Mouse (Mus musculus) left cerebral cortex, adult 9 months (tissue): ENCODE measurements around the gene Sh3gl2.
A peak's percentile ranks its signal among the peaks of the same experiment; 100 is the strongest.

ENCODE experiments used
- DNase-seq, 2 experiments: peaks; one replicate each; pipeline ENCODE4 v3.0.0; 2022; ENCODE audit warnings: low spot score in 2 of 2

Gene Sh3gl2

DNA sequence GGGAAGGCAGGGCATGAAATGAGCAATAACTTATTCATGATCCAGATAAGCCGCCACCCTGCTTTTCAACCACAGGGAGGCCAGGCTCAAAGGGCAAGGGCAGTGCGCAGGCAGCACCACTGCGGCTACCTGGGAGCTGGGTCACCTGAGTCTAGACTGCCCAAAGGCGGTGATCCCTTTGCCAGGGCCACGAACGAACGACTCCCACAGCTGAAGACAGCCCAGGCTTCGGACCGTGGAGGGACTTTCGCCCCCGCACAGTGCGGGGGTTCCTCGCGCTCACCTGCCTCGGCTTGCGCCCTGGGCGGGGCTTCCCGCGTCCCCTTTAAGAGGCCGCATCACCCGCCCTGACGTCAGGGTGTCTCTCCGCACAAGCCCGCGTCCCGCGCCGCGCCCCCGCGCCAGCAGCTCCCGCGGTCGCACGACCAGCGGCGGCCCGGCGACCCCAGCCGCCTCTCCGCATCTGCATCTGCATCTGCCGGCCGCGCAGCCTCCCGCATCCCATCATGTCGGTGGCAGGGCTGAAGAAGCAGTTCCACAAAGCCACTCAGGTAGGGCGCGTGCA, at the start of gene Sh3gl2:
Gene Sh3gl2, plus strand, starts transcription at position 56 of the 565 bp plus-strand sequence.
- peak; percentile 38 to 77 for DNase-seq

- no peak for DNase-seq
Observed at GRCm38 (mm10) chr4:85161156-85161555, 43.8 kb upstream of the Sh3gl2 start.

GRCm38 (mm10) chr4:85162468-85163312, 42.2 kb upstream of the Sh3gl2 start:
- peak in 1 of 2 experiments; percentile 67 for DNase-seq

GRCm38 (mm10) chr4:85163313-85163615, 41.7 kb upstream of the Sh3gl2 start:
- no peak for DNase-seq

DNA sequence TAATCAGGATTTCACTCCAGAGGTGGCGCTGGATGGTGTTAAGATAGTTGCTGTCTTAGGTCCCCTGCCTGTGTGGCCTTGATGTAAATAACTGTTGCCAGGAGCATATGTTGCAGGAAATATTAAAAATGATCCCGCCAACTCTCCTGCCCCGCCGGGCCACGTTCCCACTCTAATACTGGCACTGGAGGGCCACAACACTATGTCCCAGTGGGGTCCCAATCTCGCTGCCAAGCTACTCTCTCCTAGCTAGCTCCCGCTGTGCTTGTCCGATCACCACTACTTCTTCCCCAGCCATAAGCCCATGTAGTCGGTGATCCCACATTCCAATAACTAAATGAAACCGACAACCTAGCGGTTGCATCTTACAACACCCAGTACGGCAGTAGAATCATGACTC, 36.9 kb upstream of the Sh3gl2 start:
- no peak for DNase-seq

- DNase-seq, result peak; percentile 44 to 69
Observed at GRCm38 (mm10) chr4:85175466-85175865, 29.5 kb upstream of the Sh3gl2 start.

DNA sequence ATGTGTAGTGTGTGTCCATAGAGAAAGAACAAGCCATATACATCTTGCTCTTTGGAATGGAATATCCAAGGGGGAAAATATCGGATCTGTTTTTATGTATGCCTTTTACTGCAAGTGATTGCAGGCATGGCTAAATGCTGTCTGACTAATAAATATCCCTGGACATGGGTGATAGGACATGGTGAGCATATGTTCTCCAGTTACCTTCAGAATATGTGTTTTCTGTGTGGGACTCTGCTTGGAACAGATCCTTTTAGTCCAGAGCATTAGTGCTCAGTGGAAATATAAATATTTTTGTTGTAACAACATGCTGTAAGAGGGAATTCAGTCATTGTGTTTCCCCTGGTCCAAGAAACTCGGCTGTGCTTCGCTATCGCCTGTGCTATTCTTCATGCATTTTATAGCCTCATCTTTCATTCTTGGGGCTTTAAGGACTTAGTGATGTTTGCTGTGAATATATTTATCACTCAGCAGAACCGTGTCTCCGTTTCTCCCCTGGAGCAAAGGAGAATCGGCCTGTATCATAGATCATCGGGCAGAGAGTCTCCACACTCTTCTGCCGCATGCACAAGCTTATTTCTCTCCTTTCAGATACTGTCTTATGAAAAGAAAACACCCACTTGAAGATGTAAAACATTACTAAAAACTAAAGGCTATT, 26.4 kb upstream of the Sh3gl2 start:
- DNase-seq, result no peak

DNA sequence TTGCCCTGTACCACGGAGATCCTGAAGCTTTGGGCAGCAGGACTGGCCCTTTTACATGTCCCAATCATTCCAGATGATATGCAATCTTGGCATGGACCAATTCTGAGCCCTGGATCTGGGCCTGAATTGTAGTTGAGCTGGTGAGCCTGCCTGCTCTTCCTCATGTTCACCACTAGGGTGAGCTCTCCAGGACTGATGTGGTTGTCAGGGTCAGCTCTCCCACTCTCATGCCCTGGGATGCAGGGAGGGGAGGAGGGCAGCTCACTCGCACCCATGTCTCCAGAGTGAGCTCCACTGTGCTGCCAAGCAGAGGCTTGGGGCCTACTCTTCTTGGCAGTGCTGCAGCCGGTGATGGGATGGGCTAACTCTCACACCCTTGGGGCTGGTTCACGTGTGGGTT, 18.9 kb upstream of the Sh3gl2 start:
- DNase-seq, result no peak

GRCm38 (mm10) chr4:85196201-85196600, 8.7 kb upstream of the Sh3gl2 start:
- peak in 1 of 2 experiments; percentile 51 for DNase-seq

DNA sequence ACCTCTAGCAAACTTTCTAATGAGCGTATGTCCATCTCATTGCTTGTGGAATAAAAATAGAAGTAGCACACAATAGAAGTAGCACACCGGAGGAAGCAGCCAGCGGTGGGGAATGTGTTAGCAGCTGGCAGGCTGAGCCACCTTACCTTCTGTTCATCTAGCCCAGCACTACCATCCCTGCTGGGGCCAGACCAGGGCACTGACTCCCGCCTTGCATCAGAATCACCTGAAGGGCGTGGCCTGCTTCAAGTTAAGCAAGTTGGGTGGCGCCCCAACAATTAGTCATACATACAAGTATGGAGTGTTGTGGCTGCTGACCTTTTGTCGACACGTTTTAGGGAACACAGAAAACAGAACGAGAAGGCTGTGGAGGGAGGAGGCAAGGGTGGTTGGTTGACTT, 6.5 kb upstream of the Sh3gl2 start:
- DNase-seq, result peak in 1 of 2 experiments; percentile 1

DNA sequence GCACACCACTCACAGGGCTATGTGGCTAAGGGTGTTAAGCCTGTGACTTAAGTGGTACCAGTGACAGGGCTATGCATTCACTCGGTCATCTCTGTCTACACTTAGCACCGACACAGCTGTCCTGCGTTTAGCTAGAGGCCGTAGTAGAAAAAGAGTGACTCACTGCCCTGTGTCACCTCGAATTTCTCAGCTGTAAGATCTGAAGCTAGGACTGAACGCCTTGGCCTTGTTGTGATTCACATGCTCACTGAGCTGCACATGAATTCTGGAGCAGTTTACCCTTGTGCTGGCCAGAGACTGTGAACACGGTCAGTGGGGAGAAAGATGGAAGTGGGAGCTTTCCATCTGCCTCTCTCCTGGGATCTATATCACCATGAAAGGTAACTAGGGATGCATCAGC, 2.3 kb upstream of the Sh3gl2 start:
- DNase-seq, result peak in 1 of 2 experiments; percentile 1

- DNase-seq, result peak in 1 of 2 experiments; percentile 35
Observed at GRCm38 (mm10) chr4:85205636-85206211, 798 bp downstream of the Sh3gl2 start.

DNA sequence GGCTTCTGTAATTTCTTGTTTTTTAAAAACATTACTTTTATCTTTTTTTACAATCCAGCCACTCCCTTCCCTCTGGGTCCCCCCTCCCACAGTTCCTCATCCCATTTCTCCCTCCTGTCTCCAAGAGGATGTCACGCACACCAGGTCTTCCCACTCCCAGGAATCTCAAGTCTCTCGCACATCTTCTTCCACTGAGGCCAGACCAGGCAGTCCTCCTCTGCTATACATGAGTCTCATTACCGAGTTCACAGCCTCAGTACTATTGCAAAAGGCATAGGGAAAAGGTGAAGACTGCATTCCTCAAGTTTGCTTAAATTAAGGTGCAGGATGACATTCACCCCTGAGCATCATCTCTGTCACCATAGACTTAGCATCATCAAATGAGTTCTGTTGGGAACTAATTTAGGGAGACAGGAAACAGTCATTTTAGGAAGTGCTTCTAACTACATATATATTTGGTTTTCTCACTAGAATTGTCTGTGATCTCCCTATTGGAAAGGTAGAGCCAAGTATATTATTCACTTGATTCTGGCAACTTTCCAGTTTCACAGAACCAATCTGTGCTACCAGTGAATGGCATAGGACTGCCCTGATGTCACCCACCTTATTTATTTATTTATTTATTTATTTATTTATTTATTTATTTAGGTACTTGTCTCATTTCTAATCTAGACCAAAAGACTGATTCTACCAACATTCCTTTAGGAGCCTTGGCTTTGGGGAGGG, 1.9 kb downstream of the Sh3gl2 start:
- peak in 1 of 2 experiments; percentile 21 for DNase-seq

- peak in 1 of 2 experiments; percentile 7 for DNase-seq
Observed at GRCm38 (mm10) chr4:85207515-85207914, 2.6 kb downstream of the Sh3gl2 start.

DNA sequence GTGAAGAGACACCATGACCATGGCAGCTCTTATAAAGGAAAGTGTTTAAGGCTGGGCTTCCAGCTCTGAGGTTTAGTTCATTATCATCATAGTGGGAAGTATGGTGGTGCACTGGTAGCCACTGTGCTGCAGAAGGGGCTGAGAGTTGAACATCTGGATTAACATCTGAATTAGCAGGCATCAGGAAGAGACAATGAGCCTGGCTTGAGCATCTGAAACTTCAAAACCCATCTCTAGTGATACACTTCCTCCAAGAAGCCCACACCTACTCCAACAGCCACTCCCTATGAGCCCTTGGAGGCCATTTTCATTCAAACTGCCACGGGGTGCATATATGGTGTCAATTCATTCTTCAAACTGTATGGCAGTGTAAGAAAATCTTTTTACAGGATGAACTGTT, 3.6 kb downstream of the Sh3gl2 start:
- peak in 1 of 2 experiments; percentile 0 for DNase-seq

DNA sequence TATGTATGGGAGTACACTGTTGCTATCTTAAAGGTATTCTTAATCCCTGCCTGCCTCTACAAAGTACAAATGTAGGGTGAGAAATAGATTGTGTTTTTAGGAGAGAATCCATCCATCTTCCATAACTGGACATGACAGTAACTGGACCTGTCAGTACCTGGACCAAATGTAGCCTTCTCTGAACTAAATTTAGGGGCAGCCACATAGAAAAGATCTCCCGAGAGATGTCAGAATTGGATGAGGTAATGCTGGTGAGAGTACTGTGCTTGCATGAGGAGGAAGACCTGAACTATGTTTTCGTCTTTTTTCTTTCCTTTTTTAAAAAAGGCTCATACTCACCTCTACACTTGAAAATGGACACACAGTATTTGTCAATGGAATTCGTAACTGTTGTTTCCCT, 6.0 kb downstream of the Sh3gl2 start:
- no peak for DNase-seq

DNA sequence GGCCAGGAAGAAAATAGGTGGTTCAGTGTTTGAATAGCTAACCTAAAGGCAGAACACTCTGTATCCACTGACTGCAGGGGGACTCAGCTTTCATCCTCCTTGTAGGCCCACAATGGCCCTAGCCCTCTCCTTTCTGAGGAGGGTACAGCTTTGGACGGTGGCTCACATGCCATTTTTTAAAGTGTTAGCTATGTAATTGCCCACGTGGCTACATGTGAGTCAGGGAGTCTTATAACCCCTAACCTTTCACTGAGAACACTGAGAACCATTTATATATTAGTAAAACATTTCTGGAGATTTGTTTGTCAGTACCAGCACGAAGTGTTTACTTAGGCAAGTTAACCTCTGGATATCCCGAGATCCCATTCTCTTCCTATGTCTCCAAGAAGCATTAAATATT, 12.1 kb downstream of the Sh3gl2 start:
- no peak for DNase-seq

- no peak for DNase-seq
Observed at GRCm38 (mm10) chr4:85222716-85223115, 17.8 kb downstream of the Sh3gl2 start.

DNA sequence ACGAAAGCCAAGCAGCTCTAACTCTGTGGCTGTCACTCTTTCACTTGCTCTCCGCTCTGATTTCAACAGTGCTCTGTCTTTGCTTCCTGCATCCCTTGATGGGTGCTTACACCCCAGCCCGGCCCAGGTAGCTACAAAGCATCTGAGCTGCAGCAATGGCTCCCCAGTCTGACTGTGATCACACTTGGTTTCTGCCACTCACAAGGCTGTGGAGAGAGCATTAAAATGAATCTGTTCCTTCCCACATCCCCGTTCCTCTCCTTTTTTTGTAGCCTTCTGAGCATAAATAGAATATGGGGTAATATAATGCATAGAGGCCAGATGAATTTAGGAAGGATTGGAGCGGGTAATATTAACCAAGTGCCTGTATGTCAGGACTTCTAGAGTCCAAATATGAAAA, 21.8 kb downstream of the Sh3gl2 start:
- DNase-seq, result peak in 1 of 2 experiments; percentile 31

DNA sequence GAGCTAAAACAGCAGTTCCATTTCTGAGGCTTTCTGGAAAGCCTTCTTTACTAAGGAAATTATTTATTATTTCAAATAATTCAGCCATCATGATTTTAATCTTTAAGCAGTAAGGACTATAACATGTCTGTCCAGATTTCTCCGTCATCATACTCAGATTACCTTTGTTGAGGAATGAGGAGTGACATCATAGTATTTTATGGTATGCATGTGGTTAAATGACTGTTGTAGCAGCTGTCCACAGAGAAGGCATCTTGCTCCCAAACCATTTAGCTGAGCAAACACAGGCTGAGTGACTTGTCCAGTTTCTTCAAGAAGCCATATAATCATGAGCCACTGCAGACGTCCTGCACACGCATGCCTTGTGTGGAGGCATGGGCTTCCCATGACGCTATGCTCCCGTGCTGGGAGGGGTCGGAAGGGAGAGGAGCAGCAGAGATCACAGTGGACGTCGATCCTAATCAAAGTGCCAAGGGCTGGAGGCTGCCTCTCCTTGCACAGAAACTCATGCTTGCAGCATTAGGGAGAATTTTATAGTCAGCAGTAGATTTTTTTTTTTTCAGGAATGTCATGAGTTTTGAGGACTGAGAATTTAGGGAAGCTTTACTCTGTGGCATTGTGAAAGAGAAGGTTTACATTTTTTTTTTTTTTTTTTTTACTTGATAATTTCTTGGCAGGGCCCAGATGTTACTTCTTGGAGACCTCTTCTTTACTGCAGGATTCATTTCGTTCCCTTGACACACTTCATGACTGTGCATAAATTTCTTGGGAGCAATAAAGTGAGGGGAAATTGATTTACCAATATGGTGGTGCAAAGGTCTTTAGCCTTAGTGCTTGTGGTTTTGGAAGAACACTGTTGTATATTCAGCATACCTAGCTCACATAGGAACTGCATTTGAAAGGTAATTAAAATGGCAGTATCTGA, 23.0 kb downstream of the Sh3gl2 start:
- no peak for DNase-seq

- no peak for DNase-seq
Observed at GRCm38 (mm10) chr4:85228589-85228948, 23.6 kb downstream of the Sh3gl2 start.
